Mouse (Mus musculus) lung, postnatal 14 days (tissue): ENCODE data around the gene Uap1l1.

ENCODE experiments used
- DNase-seq: peaks from one replicate; pipeline ENCODE4 v3.0.0; 2021

Uap1l1 gene

GRCm38 (mm10) chr2:25369996-25370395 lies 4.5 kb upstream of the Uap1l1 start:
- DNase-seq, result no peak

GRCm38 (mm10) chr2:25364761-25365090 lies 756 bp downstream of the Uap1l1 start:
- no peak for DNase-seq

GRCm38 (mm10) chr2:25364313-25364712 lies 1.2 kb downstream of the Uap1l1 start:
- DNase-seq, result no peak

GRCm38 (mm10) chr2:25363478-25364178 lies 1.9 kb downstream of the Uap1l1 start:
- DNase-seq, result peak; percentile 36

DNA sequence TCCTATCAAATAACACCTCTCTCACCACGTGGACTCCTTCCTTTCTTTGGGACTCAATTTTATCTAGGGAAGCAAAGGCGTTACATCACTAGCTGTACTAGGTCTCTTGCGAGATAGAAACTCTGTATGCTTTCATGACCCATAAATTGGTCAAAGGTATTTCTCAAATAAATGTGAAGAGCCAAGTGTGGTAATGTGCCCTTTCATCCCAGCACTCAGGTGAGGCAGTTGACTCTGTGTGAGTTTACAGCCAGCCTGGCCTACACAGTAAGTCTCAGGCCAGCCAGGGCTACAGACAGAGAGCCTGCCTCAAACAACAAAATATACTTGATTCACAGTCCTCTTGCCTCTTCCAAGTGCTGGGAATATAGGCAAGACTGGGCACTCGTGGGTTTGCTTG lies 5.6 kb downstream of the Uap1l1 start:
- DNase-seq, result no peak

DNA sequence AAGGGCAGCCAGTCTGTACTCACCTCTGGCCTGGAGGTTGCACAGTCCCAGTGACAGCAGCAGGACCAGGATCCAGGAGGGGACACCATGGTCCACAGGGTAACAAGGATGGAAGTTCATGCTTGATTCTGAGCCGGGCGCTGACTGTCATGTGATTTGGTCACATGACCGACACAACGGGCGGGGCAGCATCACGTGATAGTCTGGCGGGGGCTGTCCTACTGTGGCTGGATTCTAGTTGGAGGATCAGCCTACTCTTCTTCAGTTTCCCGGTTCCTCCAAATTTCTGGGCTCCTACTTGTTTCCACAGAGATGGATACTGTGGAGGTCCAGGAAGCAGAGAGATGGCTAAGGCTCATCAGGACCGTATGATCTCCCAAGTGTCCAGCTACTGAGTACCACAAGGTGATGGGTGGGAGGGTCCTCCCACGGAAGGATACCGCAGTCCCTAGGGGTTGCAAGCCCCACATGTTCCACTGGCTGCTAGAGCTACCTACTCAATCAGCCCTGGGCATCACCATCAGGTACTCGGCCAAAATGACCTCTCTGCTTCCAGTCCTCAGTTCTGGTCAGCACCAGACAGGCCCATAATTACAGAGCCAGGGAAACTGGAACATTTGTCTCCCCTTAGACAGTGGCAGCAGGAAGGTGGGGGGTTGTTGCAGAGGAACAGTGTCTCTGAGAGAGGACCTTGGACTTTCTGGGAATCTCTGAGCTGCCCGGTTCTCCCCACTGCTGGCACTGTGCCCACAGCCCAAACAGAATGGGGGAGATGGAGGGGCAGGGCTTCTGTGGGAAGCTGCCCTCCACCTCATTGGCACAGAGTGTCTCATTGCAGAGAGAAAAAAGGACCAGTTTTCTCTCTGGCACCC lies 9.0 kb downstream of the Uap1l1 start, which contains the start of gene Dpp7:
Gene Dpp7 (minus strand): TSS at position 152 of the 872 bp plus-strand sequence.
- DNase-seq, result peak; percentile 77

DNA sequence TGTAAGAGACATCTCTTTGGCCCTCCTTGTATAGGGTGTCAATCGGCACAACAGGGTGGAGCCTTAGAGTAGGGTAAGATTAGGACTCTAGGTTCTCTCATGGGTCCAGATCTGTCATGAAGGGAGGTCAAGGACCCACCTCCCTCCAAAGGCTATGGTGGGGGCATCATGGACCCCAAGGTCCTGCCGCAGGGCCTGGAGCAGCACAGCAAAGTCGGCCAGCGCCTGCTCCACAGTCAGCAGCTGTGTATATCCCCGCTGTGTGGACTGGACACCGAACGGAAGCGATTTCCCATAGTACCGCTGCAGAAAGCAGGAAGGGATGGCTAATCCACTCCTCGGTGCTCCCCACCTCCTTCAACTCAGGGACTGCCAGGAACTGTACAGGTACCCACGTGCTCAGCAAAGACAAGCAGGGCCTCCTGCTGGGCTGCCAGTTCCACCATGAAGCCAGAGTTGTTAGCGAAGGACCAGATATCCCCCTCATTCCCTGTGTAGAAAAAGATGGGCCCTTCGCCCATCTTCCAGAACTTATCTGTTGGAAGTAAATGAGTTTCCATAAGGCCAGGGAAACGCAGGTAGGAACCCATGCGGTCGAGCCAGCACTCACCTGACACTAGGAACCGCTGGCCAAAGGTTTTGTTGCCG lies 9.9 kb downstream of the Uap1l1 start:
- DNase-seq, result no peak

GRCm38 (mm10) chr2:25354211-25354610 lies 11.3 kb downstream of the Uap1l1 start:
- DNase-seq, result no peak

DNA sequence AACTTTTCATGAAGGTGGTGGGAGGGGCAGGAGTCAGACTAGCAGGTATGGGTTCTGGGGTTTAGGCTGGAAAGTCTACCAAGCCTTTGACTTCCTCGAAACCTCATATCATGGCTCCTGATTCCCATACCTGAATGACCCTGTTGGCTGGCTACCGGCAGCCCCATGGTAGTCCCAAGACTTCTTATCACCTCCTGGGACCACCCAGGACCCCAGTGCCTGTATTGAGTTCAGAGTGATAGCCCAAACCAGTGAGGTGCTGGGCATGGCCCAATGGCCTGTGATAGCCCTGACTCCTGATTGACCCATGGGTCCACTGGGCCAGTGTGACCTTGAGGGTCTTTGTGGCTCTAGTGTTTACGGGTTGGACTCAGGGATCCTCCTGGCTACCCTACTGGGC lies 14.8 kb downstream of the Uap1l1 start:
- no peak for DNase-seq

- DNase-seq, result no peak
These were observed 16.0 kb downstream of the Uap1l1 start for GRCm38 (mm10) chr2:25349499-25349898.

DNA sequence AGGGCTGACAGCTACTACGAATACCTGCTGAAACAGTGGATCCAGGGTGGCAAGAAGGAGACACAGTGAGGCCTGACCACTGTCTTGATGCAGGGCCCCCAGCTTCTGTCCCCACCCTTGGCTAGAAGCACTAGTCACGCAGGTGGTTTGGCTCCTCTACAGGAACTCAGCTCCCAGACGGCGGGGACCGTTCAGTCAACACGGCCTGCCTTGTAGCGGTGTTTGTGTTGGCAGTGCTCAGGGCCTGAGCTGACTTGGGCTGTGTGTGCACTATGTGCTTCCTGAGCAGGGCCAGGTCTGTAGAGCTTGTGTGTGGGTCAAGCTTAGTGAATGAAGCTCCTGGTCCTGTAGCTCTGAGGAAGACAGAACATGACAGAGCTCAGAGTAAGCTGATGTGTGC lies 17.3 kb downstream of the Uap1l1 start:
- no peak for DNase-seq

DNA sequence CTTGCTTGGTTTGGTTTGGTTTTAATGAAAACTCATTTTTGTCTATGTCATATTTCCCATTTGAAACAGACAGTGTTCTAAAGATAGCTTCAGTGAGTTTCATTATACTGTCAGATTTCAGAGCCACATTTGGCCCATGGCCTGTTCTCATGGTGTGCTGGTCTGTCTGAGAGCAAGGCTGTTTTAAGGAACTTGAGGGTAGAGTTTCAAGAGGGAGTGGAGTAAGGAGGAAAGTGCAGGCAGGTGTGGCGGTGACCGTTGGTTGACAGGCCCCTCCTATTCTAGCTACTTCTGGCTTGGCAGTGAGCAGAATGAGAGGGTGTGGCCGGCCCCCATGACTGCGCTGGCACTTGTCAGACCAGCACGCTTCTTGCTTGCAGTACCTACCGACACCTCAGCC lies 27.2 kb downstream of the Uap1l1 start:
- DNase-seq, result no peak

DNA sequence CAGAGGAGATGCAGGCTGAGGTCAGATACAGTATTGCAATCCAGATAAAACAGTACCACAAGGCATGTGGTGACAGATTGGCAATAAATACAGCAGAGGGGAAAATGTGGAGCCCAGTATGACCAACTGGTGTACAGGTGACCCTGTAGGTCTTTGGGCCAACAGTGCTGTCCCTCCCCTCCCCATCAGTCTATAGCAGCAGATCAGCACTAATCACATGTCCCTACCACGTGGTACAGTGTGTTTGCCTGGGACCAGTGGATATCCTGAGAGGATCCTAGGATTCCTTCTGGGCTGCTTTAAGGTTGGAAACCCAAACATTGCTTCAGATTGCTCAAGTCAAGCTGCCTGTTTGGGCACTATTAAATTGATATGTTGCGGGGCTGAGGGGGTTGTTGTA lies 31.9 kb downstream of the Uap1l1 start:
- DNase-seq, result no peak

GRCm38 (mm10) chr2:25332286-25333160 lies 33.0 kb downstream of the Uap1l1 start, which contains the start of gene Man1b1:
Man1b1 (plus strand) TSS chr2:25332338.
- peak; percentile 100 for DNase-seq

GRCm38 (mm10) chr2:25331470-25331869 lies 34.0 kb downstream of the Uap1l1 start:
- no peak for DNase-seq

- DNase-seq, result peak; percentile 41
These were observed 37.0 kb downstream of the Uap1l1 start for GRCm38 (mm10) chr2:25328440-25328839.

GRCm38 (mm10) chr2:25326036-25326435 lies 39.4 kb downstream of the Uap1l1 start:
- no peak for DNase-seq

GRCm38 (mm10) chr2:25320084-25320483 lies 45.4 kb downstream of the Uap1l1 start:
- DNase-seq, result no peak

DNA sequence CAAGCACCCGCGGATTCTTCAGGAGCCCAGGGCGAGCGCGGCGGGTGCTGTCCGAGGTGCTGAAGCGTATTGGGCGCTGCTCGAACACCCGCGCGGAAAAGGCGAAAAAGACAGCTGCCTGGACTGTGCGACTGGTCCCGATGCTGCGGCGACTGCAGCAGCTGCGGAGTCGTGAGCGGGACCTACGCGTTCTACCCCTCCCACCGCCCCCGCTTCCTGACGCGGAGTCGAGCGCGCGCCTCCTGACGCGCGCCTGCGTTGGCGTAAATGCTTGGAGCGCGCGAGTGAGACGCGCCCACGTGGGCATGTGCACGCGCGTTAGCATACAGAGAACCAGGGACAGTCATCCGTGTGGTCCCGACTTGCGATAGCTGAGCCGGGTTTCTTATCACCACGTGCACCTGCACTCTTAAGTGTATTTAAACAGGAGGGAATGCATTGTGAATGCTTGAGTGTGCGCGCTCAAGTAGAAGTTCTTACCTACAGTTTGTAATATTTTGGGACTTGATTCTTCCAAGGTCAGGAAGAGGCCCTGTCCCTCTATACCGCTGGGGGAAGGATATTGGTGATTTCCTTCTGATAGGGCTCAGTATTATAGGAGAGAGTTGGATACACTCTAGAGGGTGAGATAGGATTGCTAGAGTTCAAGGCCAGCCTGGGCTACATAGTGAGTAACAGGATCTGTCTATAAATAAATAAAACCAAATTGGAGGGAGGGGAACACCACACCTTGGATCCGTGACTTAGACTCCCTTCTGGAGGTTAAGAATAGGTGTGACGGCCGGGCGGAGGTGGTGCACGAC lies 46.3 kb downstream of the Uap1l1 start, which contains the start of gene Grin1:
Gene Grin1 (minus strand): TSS at position 217 of the 803 bp plus-strand sequence.
- peak; percentile 71 for DNase-seq

DNA sequence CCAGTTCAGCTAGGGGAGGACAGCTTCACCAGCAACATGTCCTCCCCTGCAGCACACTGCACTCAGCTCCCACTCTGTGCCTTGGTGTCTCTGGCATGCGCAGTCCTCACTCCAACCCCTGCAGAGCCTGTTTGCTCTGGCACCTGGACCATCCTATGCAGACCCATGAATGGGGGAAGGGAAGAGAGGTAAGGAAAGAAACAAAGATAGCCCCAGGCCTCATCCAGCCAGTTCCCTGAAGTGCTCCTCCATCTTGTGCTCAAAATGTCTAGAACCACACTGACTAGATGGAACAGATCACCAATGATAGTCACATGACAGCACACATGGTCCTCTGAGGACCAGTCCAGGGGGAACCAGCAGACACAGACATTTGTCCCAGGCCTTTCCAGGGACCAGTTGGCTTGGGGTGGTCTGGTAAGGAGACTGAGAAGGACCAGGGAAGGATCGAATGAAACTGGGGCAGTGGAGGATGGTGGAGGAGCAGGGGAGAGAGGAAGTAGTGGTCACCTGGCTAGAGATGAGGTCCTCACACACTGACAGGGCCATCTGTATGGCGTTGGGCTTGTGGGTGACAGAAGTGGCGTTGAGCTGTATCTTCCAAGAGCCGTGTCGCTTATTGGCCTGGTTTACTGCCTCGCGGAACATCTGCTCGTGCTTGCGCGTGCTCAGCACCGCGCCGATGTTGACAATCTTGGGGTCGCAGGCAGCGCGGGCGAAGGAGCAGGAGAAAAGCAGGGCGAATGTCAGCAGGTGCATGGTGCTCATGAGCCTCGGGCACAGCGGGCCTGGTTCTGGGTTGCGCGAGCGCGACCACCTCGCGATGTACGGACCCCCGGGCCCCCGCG lies 47.1 kb downstream of the Uap1l1 start:
- no peak for DNase-seq

- DNase-seq, result no peak
These were observed 54.0 kb downstream of the Uap1l1 start for GRCm38 (mm10) chr2:25311491-25311891.
